Mouse (Mus musculus) testis, adult 2 months (tissue): Measurements from ENCODE around the gene Srebf2.

Experiments
- CTCF ChIP-seq: fragments of 200-500 bp; IDR thresholded peaks from 2 replicates; pipeline ENCODE4 v1.5.1; 2012; ENCODE audit warnings: low read depth, mild to moderate bottlenecking, inconsistent platforms, low read length, moderate library complexity; ENCODE audit not compliant: control insufficient read depth, insufficient read depth, insufficient replicate concordance
- POLR2A ChIP-seq: fragments of 200-500 bp; IDR thresholded peaks from 2 replicates; pipeline ENCODE4 v1.6.1; 2012; ENCODE audit warnings: low read depth, mild to moderate bottlenecking, inconsistent platforms, low read length, moderate library complexity; ENCODE audit not compliant: control insufficient read depth

DNA sequence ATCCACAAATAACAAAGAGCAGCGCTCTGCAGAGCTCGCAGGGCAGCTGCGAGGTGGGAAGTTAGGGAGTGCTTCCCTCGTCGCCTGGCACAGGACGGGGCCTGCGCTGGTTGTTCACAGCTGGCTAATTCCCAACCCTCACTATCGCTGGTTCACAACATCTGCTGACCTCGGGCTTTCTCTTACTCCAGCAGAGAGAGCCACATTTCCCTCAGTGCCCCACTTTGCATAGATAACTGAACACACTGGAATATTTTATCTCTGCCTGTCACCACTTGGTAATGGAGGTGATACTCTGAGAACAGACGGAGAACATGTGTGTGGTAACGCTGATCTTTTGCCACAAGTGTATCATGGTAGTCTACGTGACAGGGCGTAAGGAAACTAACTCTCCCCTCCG is 39.1 kb downstream of the Srebf2 start:
- no peak for TF ChIP-seq CTCF
- no peak for TF ChIP-seq POLR2A
